Comparison of ENCODE assay signal across 14 mouse cellular contexts in the genomic region with DNA sequence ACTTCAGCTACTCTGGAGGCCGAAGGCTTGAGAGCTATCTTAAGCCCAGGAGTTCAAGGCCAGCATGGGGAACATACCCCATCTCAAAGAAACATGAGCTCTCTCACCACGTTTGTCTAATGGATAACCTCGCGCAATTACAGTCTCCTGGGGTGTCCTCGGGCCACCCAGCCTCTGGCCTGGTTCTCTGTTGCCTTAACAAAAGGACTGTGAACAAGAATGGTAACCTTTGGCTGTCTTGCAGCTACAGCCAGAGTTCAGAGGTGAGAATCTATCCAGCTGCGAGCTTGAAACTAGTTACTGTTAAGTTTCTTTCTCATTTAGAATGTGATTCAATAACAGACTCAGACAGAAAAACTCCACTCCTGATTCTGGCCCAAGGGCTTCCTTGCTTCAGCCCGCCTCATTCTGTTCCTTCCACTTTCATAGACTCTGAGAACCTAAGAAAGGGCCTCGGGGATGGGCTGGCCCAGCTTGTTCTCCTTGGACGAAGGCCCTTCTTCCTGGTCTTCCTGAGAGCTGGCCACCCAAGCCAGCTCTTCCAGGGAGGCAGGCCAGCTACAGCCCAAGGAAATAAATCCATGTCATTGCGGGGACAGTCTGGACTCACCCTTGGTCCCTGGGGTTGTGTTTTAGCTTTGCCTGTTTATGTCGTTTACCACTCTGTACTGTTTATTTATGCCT. TPM values are rescaled to one million over a fixed set of nuclear protein-coding genes. Genes with fewer than 3 reads are reported as not detected.
DNase-seq lines count a peak whose midpoint lies in the region; ATAC-seq and TF ChIP-seq lines count a peak whose summit lies in the region.
"Had no signal": no experiment of that assay in that cellular context is flagged by ENCODE, and none has a peak within 500 bp of the region (broad histone marks: within the 10 kb centered on the region; RNA-seq: fewer than 3 reads in every experiment).

No protein-coding gene starts in this region.

- no peaks in the 10 kb centered on the region for H3K9me3 ChIP-seq in heart, embryonic 10.5 days
- H3K9me3 ChIP-seq in ES-Bruce4 (replicated peaks; ENCODE audit: control insufficient read depth, insufficient read depth, low read length, poor library complexity, severe bottlenecking): no peaks in the 10 kb centered on the region
- H3K9me3 ChIP-seq in embryonic facial prominence, embryonic 10.5 days: no peaks in the 10 kb centered on the region
- no peaks in the 10 kb centered on the region for H3K9me3 ChIP-seq in kidney, embryonic 15.5 days (replicated peaks)
- H3K9me3 ChIP-seq: limb, embryonic 15.5 days had no signal

- H3K9ac ChIP-seq in ES-Bruce4 (ENCODE audit: low read depth, poor library complexity, severe bottlenecking): 0 out of 2 replicates have a peak overlapping the region, but pooled peaks have one; percentile 25
- no peak overlapping the region for H3K9ac ChIP-seq in kidney, embryonic 15.5 days

- no peak for DNase-seq in heart, embryonic 10.5 days (ENCODE audit: low spot score)
- no peak for DNase-seq in heart, adult 8-10 months (ENCODE audit: low spot score)
- DNase-seq in embryonic facial prominence, embryonic 10.5 days (ENCODE audit: low spot score): no peak
- no peak for DNase-seq in left cerebral cortex, postnatal 10 days (ENCODE audit: extremely low spot score in 1 of 2, low spot score in 2 of 2)
- DNase-seq in lung, postnatal 25 days (ENCODE audit: low spot score): no peak
- DNase-seq in adrenal gland, adult 2 months: no peak
- DNase-seq: lung, postnatal 14 days; right cerebral cortex, postnatal 4 days; thymus, adult 2 months had no signal

- TF ChIP-seq CTCF in ES-Bruce4 (IDR thresholded peaks at IDR 0.05; ENCODE audit: low read depth, low read length): no peak

- peak overlapping the region; percentile 56; the same call in 1 of the 2 replicates for H3K27ac ChIP-seq in heart, embryonic 10.5 days
- H3K27ac ChIP-seq in ES-Bruce4 (ENCODE audit: insufficient read depth, low read length): peak overlapping the region; percentile 55
- H3K27ac ChIP-seq in embryonic facial prominence, embryonic 10.5 days (replicated peaks): no peak overlapping the region; the same call in 1 of the 2 replicates
- peak overlapping the region; percentile 63 for H3K27ac ChIP-seq in kidney, embryonic 15.5 days

- 33% methylated on average over 11 of the region's 11 CpGs for WGBS in heart, embryonic 10.5 days
- 17% methylated on average over 11 of the region's 11 CpGs for WGBS in embryonic facial prominence, embryonic 10.5 days
- 49% methylated on average over 11 of the region's 11 CpGs for WGBS in kidney, embryonic 15.5 days

- no peak for TF ChIP-seq EP300 in ES-Bruce4 (IDR thresholded peaks at IDR 0.05; ENCODE audit: insufficient read depth, low read depth, low read length)

- peaks cover 65% of the 10 kb centered on the region for H3K4me1 ChIP-seq in heart, embryonic 10.5 days
- peaks cover 3% of the 10 kb centered on the region for H3K4me1 ChIP-seq in ES-Bruce4 (ENCODE audit: control insufficient read depth, insufficient read depth, low read length)
- H3K4me1 ChIP-seq in embryonic facial prominence, embryonic 10.5 days: peaks cover 64% of the 10 kb centered on the region
- H3K4me1 ChIP-seq in kidney, embryonic 15.5 days: peaks cover 46% of the 10 kb centered on the region

- peaks cover 97% of the 10 kb centered on the region for H3K27me3 ChIP-seq in heart, embryonic 10.5 days (ENCODE audit: insufficient read depth, poor library complexity, severe bottlenecking)
- peaks cover 16% of the 10 kb centered on the region for H3K27me3 ChIP-seq in ES-Bruce4 (ENCODE audit: control insufficient read depth, insufficient read depth, low read length, poor library complexity, severe bottlenecking)
- H3K27me3 ChIP-seq in embryonic facial prominence, embryonic 10.5 days (replicated peaks; ENCODE audit: low read depth, poor library complexity, severe bottlenecking): peaks cover 100% of the 10 kb centered on the region
- peaks cover 94% of the 10 kb centered on the region for H3K27me3 ChIP-seq in kidney, embryonic 15.5 days

- peak overlapping the region; percentile 31; the same call in 1 of the 2 replicates for H3K4me2 ChIP-seq in kidney, embryonic 15.5 days

- H3K36me3 ChIP-seq in heart, embryonic 10.5 days: no peaks in the 10 kb centered on the region
- no peaks in the 10 kb centered on the region; the same call in 1 of the 2 replicates for H3K36me3 ChIP-seq in ES-Bruce4 (ENCODE audit: control insufficient read depth, insufficient read depth, low read length, poor library complexity, severe bottlenecking)
- H3K36me3 ChIP-seq in embryonic facial prominence, embryonic 10.5 days (replicated peaks): no peaks in the 10 kb centered on the region
- no peaks in the 10 kb centered on the region for H3K36me3 ChIP-seq in kidney, embryonic 15.5 days
- H3K36me3 ChIP-seq: limb, embryonic 15.5 days had no signal

- H3K4me3 ChIP-seq in heart, embryonic 10.5 days: 0 out of 2 replicates have a peak overlapping the region, but pooled peaks have one; percentile 77
- H3K4me3 ChIP-seq in ES-Bruce4 (ENCODE audit: low read depth, low read length): no peak overlapping the region
- peak overlapping the region; percentile 73; the same call in 1 of the 2 replicates for H3K4me3 ChIP-seq in embryonic facial prominence, embryonic 10.5 days
- no peak overlapping the region for H3K4me3 ChIP-seq in kidney, embryonic 15.5 days (replicated peaks)

- ATAC-seq in kidney, embryonic 15.5 days (replicated peaks; ENCODE audit: low FRiP score): no peak

- intact Hi-C loops in left cerebral cortex, postnatal 10 days (cut with DNase I): no loop called here

- no peak for TF ChIP-seq POLR2A in ES-Bruce4 (IDR thresholded peaks at IDR 0.05; ENCODE audit: insufficient read depth, low read length)

RNA-seq across cellular contexts. Expression of gene Ntn1, which starts 12.5 kb away (rescaled TPM):
- polyA plus RNA-seq in heart, embryonic 10.5 days (2016; fragmentation: Nextera tagmentation; extraction: Ambion mirVana): 7.0 and 16.2 TPM in 2 replicates
- 10 to 100 TPM; 62.6 to 88.8 (median 70.8) TPM for total RNA-seq in heart, adult 8-10 months (2022)
- polyA plus RNA-seq in ES-Bruce4 (2011; ENCODE audit: insufficient read depth, insufficient read length, low read depth, missing spikeins): 22.3 and 22.6 TPM in 2 replicates
- 7.4 and 8.2 TPM in 2 replicates for polyA plus RNA-seq in embryonic facial prominence, embryonic 10.5 days (2016; fragmentation: Nextera tagmentation; extraction: Ambion mirVana)
- 16.5 and 16.9 TPM in 2 replicates for polyA plus RNA-seq in kidney, embryonic 15.5 days (2015; fragmentation: Nextera tagmentation; extraction: Ambion mirVana)
- total RNA-seq in left cerebral cortex, postnatal 10 days (2021): 10 to 100 TPM in 1 of 2 experiments, 1 to 10 TPM in 1; 8.8 to 10.6 TPM
- 10 to 100 TPM in 1 of 2 experiments, 1 to 10 TPM in 1; 9.9 to 16.1 TPM for total RNA-seq in adrenal gland, adult 2 months (2021)
- 16.0 and 19.9 TPM in 2 replicates for polyA plus RNA-seq in adrenal gland, adult 2 months (2012; rRNA removed)
- total RNA-seq: common myeloid progenitor, adult 5-6 weeks; hematopoietic stem cell, adult 5-6 weeks had no signal

RNA-seq across cellular contexts. Expression of gene Pik3r5, which starts 43.8 kb away (rescaled TPM):
- polyA plus RNA-seq in heart, embryonic 10.5 days (2016; fragmentation: Nextera tagmentation; extraction: Ambion mirVana): 0.07 and 0.48 TPM in 2 replicates
- total RNA-seq in heart, adult 8-10 months (2022): 1 to 10 TPM in 1 of 4 experiments, under 1 TPM in 3; 0.31 to 1.6 (median 0.70) TPM
- 1.7 and 1.8 TPM in 2 replicates for polyA plus RNA-seq in ES-Bruce4 (2011; ENCODE audit: insufficient read depth, insufficient read length, low read depth, missing spikeins)
- polyA plus RNA-seq in embryonic facial prominence, embryonic 10.5 days (2016; fragmentation: Nextera tagmentation; extraction: Ambion mirVana): 0.69 and 1.3 TPM in 2 replicates
- 0.57 and 0.68 TPM in 2 replicates for polyA plus RNA-seq in kidney, embryonic 15.5 days (2015; fragmentation: Nextera tagmentation; extraction: Ambion mirVana)
- total RNA-seq in left cerebral cortex, postnatal 10 days (2021): 1 to 10 TPM; 2.5 to 2.7 TPM
- total RNA-seq in adrenal gland, adult 2 months (2021): 1 to 10 TPM; 1.4 to 3.2 TPM
- 1.6 TPM in 2 replicates for polyA plus RNA-seq in adrenal gland, adult 2 months (2012; rRNA removed)

Comparison
In these comparisons a context has a peak if more than half of its experiments do, and no peak if none do; other contexts are left out.
1. H3K4me3 ChIP-seq: peak in heart, embryonic 10.5 days (single experiment) and embryonic facial prominence, embryonic 10.5 days (single experiment); none in ES-Bruce4 (single experiment) and kidney, embryonic 15.5 days (single experiment).